Mouse (Mus musculus): Measurements from ENCODE around the gene Fuz. TPM values are rescaled to one million over a fixed set of nuclear protein-coding genes. Genes with fewer than 3 reads are reported as not detected.

The Fuz gene
- polyA plus RNA-seq (2014; fragmentation: Illumina TruSeq; extraction: RNeasy Lipid Tissue Mini Kit (QIAGEN cat#74804); ENCODE audit: low replicate concordance), result 0.48 TPM

DNA sequence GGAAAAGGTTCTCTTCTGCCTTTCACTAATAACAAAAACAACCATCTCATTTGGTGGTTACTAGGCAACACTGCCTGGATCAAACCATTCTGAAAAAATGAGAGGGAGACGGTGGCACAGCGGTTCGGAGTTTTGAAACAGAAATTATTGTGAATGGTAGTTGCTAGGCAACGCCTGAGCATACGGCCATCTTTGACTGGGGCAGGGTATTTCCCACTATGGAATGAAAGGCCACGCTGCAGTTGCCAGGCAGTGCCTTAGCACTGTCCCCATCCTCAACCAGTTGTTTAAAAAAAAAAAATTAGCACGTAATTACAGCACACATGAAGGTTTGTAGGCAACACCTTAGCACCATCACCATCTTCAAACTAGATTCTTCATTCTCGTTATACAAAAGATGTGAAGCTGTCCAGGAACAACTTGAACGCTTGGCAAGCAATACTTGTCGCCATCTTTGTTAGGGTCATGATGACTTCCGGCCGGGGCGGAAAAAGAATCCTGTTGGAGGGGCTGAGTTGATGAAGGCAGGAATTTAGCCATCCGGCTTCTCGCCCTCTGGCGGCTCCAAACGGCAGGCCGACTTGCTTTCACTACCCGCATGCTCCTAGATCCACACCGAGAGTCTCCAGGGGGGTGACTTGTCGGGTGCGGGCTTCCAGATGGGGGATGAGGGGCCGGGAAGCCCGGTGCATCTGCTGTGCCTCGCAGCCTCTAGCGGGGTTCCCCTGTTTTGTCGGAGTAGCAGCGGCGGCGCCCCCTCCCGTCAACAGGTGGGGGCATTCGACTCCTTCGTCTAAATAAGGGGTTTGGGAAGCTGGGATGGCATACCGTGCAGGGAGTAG, at the start of gene Fuz:
Gene Fuz (plus strand): TSS at position 487 of the 842 bp plus-strand sequence.

GRCm38 (mm10) chr7:44848561-44849415, 47.1 kb upstream of the Fuz start, which contains the start of the genes Akt1s1 and Tbc1d17:
Gene Akt1s1 (plus strand): TSS chr7:44848991.
Gene Tbc1d17 (minus strand): TSS chr7:44849079.

GRCm38 (mm10) chr7:44857042-44857552, 38.8 kb upstream of the Fuz start, which contains the start of gene Pnkp:
Gene Pnkp (plus strand): TSS chr7:44857139.

GRCm38 (mm10) chr7:44869697-44870528, 26.0 kb upstream of the Fuz start, which contains the start of gene Ptov1:
Gene Ptov1 (minus strand): TSS chr7:44869788.

GRCm38 (mm10) chr7:44892276-44892921, 3.5 kb upstream of the Fuz start, which contains the start of gene Med25:
Gene Med25 (minus strand): TSS chr7:44892712.

GRCm38 (mm10) chr7:44929204-44930151, 33.6 kb downstream of the Fuz start, which contains the start of gene Ap2a1:
Gene Ap2a1 (minus strand): TSS chr7:44929496.

GRCm38 (mm10) chr7:44942904-44943303, 47.0 kb downstream of the Fuz start, which contains the start of gene Tsks:
Gene Tsks (plus strand): TSS chr7:44943204.

Other genes starting within 250 kb of the Fuz start
- 0.78 TPM for gene Myh14, start 225.2 kb upstream of the Fuz start, polyA plus RNA-seq (2014; fragmentation: Illumina TruSeq; extraction: RNeasy Lipid Tissue Mini Kit (QIAGEN cat#74804); ENCODE audit: low replicate concordance)
- not detected for gene Izumo2, start 187.3 kb upstream of the Fuz start, polyA plus RNA-seq (2014; fragmentation: Illumina TruSeq; extraction: RNeasy Lipid Tissue Mini Kit (QIAGEN cat#74804); ENCODE audit: low replicate concordance)
- 10.2 TPM for gene Vrk3, start 147.7 kb upstream of the Fuz start, polyA plus RNA-seq (2014; fragmentation: Illumina TruSeq; extraction: RNeasy Lipid Tissue Mini Kit (QIAGEN cat#74804); ENCODE audit: low replicate concordance)
- gene Zfp473, start 145.0 kb upstream of the Fuz start, polyA plus RNA-seq (2014; fragmentation: Illumina TruSeq; extraction: RNeasy Lipid Tissue Mini Kit (QIAGEN cat#74804); ENCODE audit: low replicate concordance), result 0.45 TPM
- 3.6 TPM for gene Nup62, start 80.0 kb upstream of the Fuz start, polyA plus RNA-seq (2014; fragmentation: Illumina TruSeq; extraction: RNeasy Lipid Tissue Mini Kit (QIAGEN cat#74804); ENCODE audit: low replicate concordance)
- not detected for gene Il4i1, start 79.7 kb upstream of the Fuz start, polyA plus RNA-seq (2014; fragmentation: Illumina TruSeq; extraction: RNeasy Lipid Tissue Mini Kit (QIAGEN cat#74804); ENCODE audit: low replicate concordance)
- gene Atf5, start 79.4 kb upstream of the Fuz start, polyA plus RNA-seq (2014; fragmentation: Illumina TruSeq; extraction: RNeasy Lipid Tissue Mini Kit (QIAGEN cat#74804); ENCODE audit: low replicate concordance), result 1.0 TPM
- 1.1 TPM for gene Akt1s1, start 47.1 kb upstream of the Fuz start, polyA plus RNA-seq (2014; fragmentation: Illumina TruSeq; extraction: RNeasy Lipid Tissue Mini Kit (QIAGEN cat#74804); ENCODE audit: low replicate concordance)
- not detected for gene Tbc1d17, start 47.0 kb upstream of the Fuz start, polyA plus RNA-seq (2014; fragmentation: Illumina TruSeq; extraction: RNeasy Lipid Tissue Mini Kit (QIAGEN cat#74804); ENCODE audit: low replicate concordance)
- gene Pnkp, start 38.9 kb upstream of the Fuz start, polyA plus RNA-seq (2014; fragmentation: Illumina TruSeq; extraction: RNeasy Lipid Tissue Mini Kit (QIAGEN cat#74804); ENCODE audit: low replicate concordance), result not detected
- gene Ptov1, start 26.3 kb upstream of the Fuz start, polyA plus RNA-seq (2014; fragmentation: Illumina TruSeq; extraction: RNeasy Lipid Tissue Mini Kit (QIAGEN cat#74804); ENCODE audit: low replicate concordance), result not detected
- 1.3 TPM for gene Med25, start 3.4 kb upstream of the Fuz start, polyA plus RNA-seq (2014; fragmentation: Illumina TruSeq; extraction: RNeasy Lipid Tissue Mini Kit (QIAGEN cat#74804); ENCODE audit: low replicate concordance)
- gene Ap2a1, start 33.4 kb downstream of the Fuz start, polyA plus RNA-seq (2014; fragmentation: Illumina TruSeq; extraction: RNeasy Lipid Tissue Mini Kit (QIAGEN cat#74804); ENCODE audit: low replicate concordance), result 9.8 TPM
- gene Tsks, start 47.1 kb downstream of the Fuz start, polyA plus RNA-seq (2014; fragmentation: Illumina TruSeq; extraction: RNeasy Lipid Tissue Mini Kit (QIAGEN cat#74804); ENCODE audit: low replicate concordance), result not detected
- 0.15 TPM for gene Cpt1c, start 78.8 kb downstream of the Fuz start, polyA plus RNA-seq (2014; fragmentation: Illumina TruSeq; extraction: RNeasy Lipid Tissue Mini Kit (QIAGEN cat#74804); ENCODE audit: low replicate concordance)
- 2.3 TPM for gene Prmt1, start 90.5 kb downstream of the Fuz start, polyA plus RNA-seq (2014; fragmentation: Illumina TruSeq; extraction: RNeasy Lipid Tissue Mini Kit (QIAGEN cat#74804); ENCODE audit: low replicate concordance)
- 11.1 TPM for gene Irf3, start 101.6 kb downstream of the Fuz start, polyA plus RNA-seq (2014; fragmentation: Illumina TruSeq; extraction: RNeasy Lipid Tissue Mini Kit (QIAGEN cat#74804); ENCODE audit: low replicate concordance)
- gene Bcl2l12, start 102.6 kb downstream of the Fuz start, polyA plus RNA-seq (2014; fragmentation: Illumina TruSeq; extraction: RNeasy Lipid Tissue Mini Kit (QIAGEN cat#74804); ENCODE audit: low replicate concordance), result not detected
- 2.0 TPM for gene Scaf1, start 120.3 kb downstream of the Fuz start, polyA plus RNA-seq (2014; fragmentation: Illumina TruSeq; extraction: RNeasy Lipid Tissue Mini Kit (QIAGEN cat#74804); ENCODE audit: low replicate concordance)
- 1.1 TPM for gene Rras, start 121.9 kb downstream of the Fuz start, polyA plus RNA-seq (2014; fragmentation: Illumina TruSeq; extraction: RNeasy Lipid Tissue Mini Kit (QIAGEN cat#74804); ENCODE audit: low replicate concordance)
- gene Prr12, start 156.8 kb downstream of the Fuz start, polyA plus RNA-seq (2014; fragmentation: Illumina TruSeq; extraction: RNeasy Lipid Tissue Mini Kit (QIAGEN cat#74804); ENCODE audit: low replicate concordance), result not detected
- gene Nosip, start 166.3 kb downstream of the Fuz start, polyA plus RNA-seq (2014; fragmentation: Illumina TruSeq; extraction: RNeasy Lipid Tissue Mini Kit (QIAGEN cat#74804); ENCODE audit: low replicate concordance), result 4.6 TPM
- gene Prrg2, start 166.6 kb downstream of the Fuz start, polyA plus RNA-seq (2014; fragmentation: Illumina TruSeq; extraction: RNeasy Lipid Tissue Mini Kit (QIAGEN cat#74804); ENCODE audit: low replicate concordance), result 9.4 TPM
- not detected for gene Rcn3, start 196.1 kb downstream of the Fuz start, polyA plus RNA-seq (2014; fragmentation: Illumina TruSeq; extraction: RNeasy Lipid Tissue Mini Kit (QIAGEN cat#74804); ENCODE audit: low replicate concordance)
- 3.7 TPM for gene Fcgrt, start 207.8 kb downstream of the Fuz start, polyA plus RNA-seq (2014; fragmentation: Illumina TruSeq; extraction: RNeasy Lipid Tissue Mini Kit (QIAGEN cat#74804); ENCODE audit: low replicate concordance)
- gene Rps11, start 228.4 kb downstream of the Fuz start, polyA plus RNA-seq (2014; fragmentation: Illumina TruSeq; extraction: RNeasy Lipid Tissue Mini Kit (QIAGEN cat#74804); ENCODE audit: low replicate concordance), result 126 TPM
- gene Rpl13a, start 232.7 kb downstream of the Fuz start, polyA plus RNA-seq (2014; fragmentation: Illumina TruSeq; extraction: RNeasy Lipid Tissue Mini Kit (QIAGEN cat#74804); ENCODE audit: low replicate concordance), result 181 TPM
- not detected for gene Gm45713, start 240.2 kb downstream of the Fuz start, polyA plus RNA-seq (2014; fragmentation: Illumina TruSeq; extraction: RNeasy Lipid Tissue Mini Kit (QIAGEN cat#74804); ENCODE audit: low replicate concordance)
- gene Flt3l, start 240.4 kb downstream of the Fuz start, polyA plus RNA-seq (2014; fragmentation: Illumina TruSeq; extraction: RNeasy Lipid Tissue Mini Kit (QIAGEN cat#74804); ENCODE audit: low replicate concordance), result 13.9 TPM

All from small intestine, adult 10 weeks (tissue).